Mouse (Mus musculus) CH12.LX (cell line): ENCODE measurements around the gene Prrg2.

Experiments
- ETS1 ChIP-seq: conservative IDR thresholded peaks from 2 replicates; pipeline ENCODE4 v1.6.1; 2012; ENCODE audit warnings: low read depth, mild to moderate bottlenecking, inconsistent platforms, low read length, improper control_type of control experiment, moderate library complexity
- MXI1 ChIP-seq: IDR thresholded peaks from 2 replicates; pipeline ENCODE4 v1.6.1; 2011; ENCODE audit warnings: mild to moderate bottlenecking, low read depth, low read length, improper control_type of control experiment
- ZNF384 ChIP-seq: IDR thresholded peaks from 2 replicates; pipeline ENCODE4 v1.6.1; 2012; ENCODE audit warnings: low read depth, low read length, improper control_type of control experiment, inconsistent platforms

- TF ChIP-seq ZNF384 (no peak), ETS1 (no peak), MXI1 (no peak)
Measured at GRCm38 (mm10) chr7:45107052-45107645, 44.7 kb upstream of the Prrg2 start.
